Mouse (Mus musculus): ENCODE data around the gene Jup.
"Not testable (repeated sequence)": the region's sequence is repeated elsewhere in the genome, so short reads cannot be mapped to it uniquely, and the experiment has no call there.

The Jup gene

GRCm38 (mm10) chr11:100320701-100321410 is 76.7 kb downstream of the Jup start:
- DNase-seq (ENCODE audit: low read depth in 2 of 2, low spot score in 2 of 2): not testable (repeated sequence)

GRCm38 (mm10) chr11:100320172-100320630 is 77.4 kb downstream of the Jup start:
- DNase-seq (ENCODE audit: low read depth in 2 of 2, low spot score in 2 of 2): peak; percentile 95 to 96

DNA sequence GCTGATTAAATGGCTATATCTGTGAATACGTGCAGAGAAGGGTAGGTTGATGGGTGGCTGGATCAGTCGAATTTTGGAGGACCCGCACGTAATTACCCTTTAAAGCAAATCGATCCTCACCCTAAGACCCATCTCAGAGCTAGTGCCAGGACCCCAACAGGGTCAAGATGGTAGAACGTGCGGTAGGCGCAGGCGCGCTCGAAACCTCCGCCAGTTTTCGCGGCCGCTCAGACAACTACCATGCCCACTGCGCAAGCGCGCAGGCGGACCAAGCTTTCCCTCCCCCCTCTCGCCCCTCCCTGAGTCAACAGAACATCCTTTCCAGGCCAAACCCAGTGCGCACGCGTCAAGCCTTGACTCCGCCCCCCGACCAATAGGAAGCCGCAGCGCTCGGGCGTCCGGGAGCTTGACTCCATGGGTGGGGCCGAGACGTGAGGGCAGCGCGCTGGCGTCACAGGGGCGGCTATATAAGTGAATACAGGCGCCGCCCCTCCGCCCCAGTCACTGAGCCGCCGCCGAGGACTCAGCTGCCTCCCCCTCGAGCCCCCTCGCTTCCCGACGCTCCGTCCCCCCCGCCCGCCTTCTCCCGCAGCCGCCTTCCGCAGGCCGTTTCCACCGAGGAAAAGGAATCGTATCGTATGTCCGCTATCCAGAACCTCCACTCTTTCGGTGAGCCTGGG is 77.9 kb downstream of the Jup start, which contains the start of gene Eif1:
Gene Eif1, plus strand, starts transcription at position 394 of the 680 bp plus-strand sequence.
- DNase-seq (ENCODE audit: low read depth in 2 of 2, low spot score in 2 of 2): peak; percentile 100
